Mouse (Mus musculus): ENCODE results near the gene Peak1. TPM values are rescaled to one million over a fixed set of nuclear protein-coding genes. Genes with fewer than 3 reads are reported as not detected.

The Peak1 gene
- polyA plus RNA-seq, 1 experiment, result 8.2 TPM

- peaks cover 5% of the 10 kb centered on the region; the same call in 1 of the 2 replicates for H3K4me1 ChIP-seq (ENCODE audit: control insufficient read depth, insufficient read depth, insufficient read length)
- WGBS, result 72% methylated on average over 7 of the region's 7 CpGs
- TF ChIP-seq CTCF (IDR thresholded peaks at IDR 0.05; ENCODE audit: extremely low read depth, insufficient read depth, insufficient read length, insufficient replicate concordance) (no peak), POLR2A (IDR thresholded peaks at IDR 0.05; ENCODE audit: low read depth, low read length) (no peak)
- peak overlapping the region; percentile 13; the same call in 1 of the 2 replicates for H3K27ac ChIP-seq (ENCODE audit: insufficient read depth, low read length)
- H3K36me3 ChIP-seq (ENCODE audit: control insufficient read depth, insufficient read depth, low read length), result no peaks in the 10 kb centered on the region; the same call in 1 of the 2 replicates
- H3K27me3 ChIP-seq (ENCODE audit: control insufficient read depth, insufficient read depth, low read length), result no peaks in the 10 kb centered on the region
- DNase-seq (ENCODE audit: low read depth in 1 of 2, low spot score in 2 of 2), result no peak
- H3K4me3 ChIP-seq (ENCODE audit: extremely low read depth, insufficient read depth, insufficient read length), result no peak overlapping the region
These were observed 151.6 kb downstream of the Peak1 start for GRCm38 (mm10) chr9:56266200-56266815.

- peaks cover 5% of the 10 kb centered on the region; the same call in 1 of the 2 replicates for H3K4me1 ChIP-seq (ENCODE audit: control insufficient read depth, insufficient read depth, insufficient read length)
- DNase-seq (ENCODE audit: low read depth in 1 of 2, low spot score in 2 of 2), result no peak
- H3K27ac ChIP-seq (ENCODE audit: insufficient read depth, low read length), result peak overlapping the region; percentile 13; the same call in 1 of the 2 replicates
- no peak for TF ChIP-seq CTCF (IDR thresholded peaks at IDR 0.05; ENCODE audit: extremely low read depth, insufficient read depth, insufficient read length, insufficient replicate concordance)
- TF ChIP-seq POLR2A (IDR thresholded peaks at IDR 0.05; ENCODE audit: low read depth, low read length), result no peak
- H3K36me3 ChIP-seq (ENCODE audit: control insufficient read depth, insufficient read depth, low read length), result no peaks in the 10 kb centered on the region; the same call in 1 of the 2 replicates
- H3K4me3 ChIP-seq (ENCODE audit: extremely low read depth, insufficient read depth, insufficient read length), result no peak overlapping the region
- H3K27me3 ChIP-seq (ENCODE audit: control insufficient read depth, insufficient read depth, low read length), result no peaks in the 10 kb centered on the region
- WGBS, result 72% methylated on average over 5 of the region's 5 CpGs
These were observed 152.2 kb downstream of the Peak1 start for GRCm38 (mm10) chr9:56265460-56266199.

GRCm38 (mm10) chr9:56265022-56265360 lies 152.9 kb downstream of the Peak1 start:
- Histone ChIP-seq H3K4me1 (ENCODE audit: control insufficient read depth, insufficient read depth, insufficient read length) (peaks cover 5% of the 10 kb centered on the region; the same call in 1 of the 2 replicates), H3K36me3 (ENCODE audit: control insufficient read depth, insufficient read depth, low read length) (no peaks in the 10 kb centered on the region; the same call in 1 of the 2 replicates), H3K27ac (ENCODE audit: insufficient read depth, low read length) (peak overlapping the region; percentile 36; the same call in 1 of the 2 replicates), H3K4me3 (ENCODE audit: extremely low read depth, insufficient read depth, insufficient read length) (no peak overlapping the region), H3K27me3 (ENCODE audit: control insufficient read depth, insufficient read depth, low read length) (no peaks in the 10 kb centered on the region)
- 43% methylated on average over 8 of the region's 8 CpGs for WGBS
- TF ChIP-seq CTCF (IDR thresholded peaks at IDR 0.05; ENCODE audit: extremely low read depth, insufficient read depth, insufficient read length, insufficient replicate concordance), result no peak
- no peak for TF ChIP-seq POLR2A (IDR thresholded peaks at IDR 0.05; ENCODE audit: low read depth, low read length)
- DNase-seq (ENCODE audit: low read depth in 1 of 2, low spot score in 2 of 2), result no peak

DNA sequence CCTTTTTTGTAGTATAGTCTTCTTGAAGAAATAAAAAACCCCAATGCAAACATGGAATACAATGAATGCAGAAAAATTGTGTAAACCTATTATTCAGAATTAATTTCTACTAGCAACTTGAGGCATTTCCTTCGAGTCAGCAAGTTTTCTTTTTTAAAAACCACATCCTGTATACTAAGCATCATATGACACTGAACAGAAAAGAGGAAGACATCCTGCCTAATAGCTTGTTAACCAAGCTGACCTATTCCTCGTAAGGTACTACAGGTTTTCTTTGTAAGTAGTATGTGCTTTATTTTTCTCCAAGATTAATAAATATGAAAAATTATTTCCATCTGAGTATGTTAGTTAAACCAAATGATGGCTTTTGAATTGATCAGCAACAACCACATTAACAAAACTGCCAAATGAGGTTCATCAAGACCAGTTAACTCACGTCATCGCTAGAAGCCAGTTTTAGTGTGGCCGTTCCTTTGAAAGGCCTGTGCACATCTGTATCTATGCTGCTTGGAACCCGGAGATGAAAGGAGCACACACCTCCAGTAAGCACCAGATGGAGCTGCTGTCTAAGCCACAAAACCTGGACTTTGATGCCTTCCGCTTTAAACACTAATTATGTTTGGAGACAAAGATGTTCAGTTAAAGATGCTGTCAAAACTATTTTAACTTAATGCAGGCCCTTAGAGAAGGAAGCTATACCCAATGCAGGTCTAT lies 153.4 kb downstream of the Peak1 start:
- no peak overlapping the region for H3K4me3 ChIP-seq (ENCODE audit: extremely low read depth, insufficient read depth, insufficient read length)
- TF ChIP-seq POLR2A (IDR thresholded peaks at IDR 0.05; ENCODE audit: low read depth, low read length), result no peak
- TF ChIP-seq CTCF (IDR thresholded peaks at IDR 0.05; ENCODE audit: extremely low read depth, insufficient read depth, insufficient read length, insufficient replicate concordance), result peak; percentile 50; the same call in 1 of the 2 replicates
- peak overlapping the region; percentile 36 for H3K27ac ChIP-seq (ENCODE audit: insufficient read depth, low read length)
- H3K4me1 ChIP-seq (ENCODE audit: control insufficient read depth, insufficient read depth, insufficient read length), result peaks cover 5% of the 10 kb centered on the region; the same call in 1 of the 2 replicates
- H3K27me3 ChIP-seq (ENCODE audit: control insufficient read depth, insufficient read depth, low read length), result no peaks in the 10 kb centered on the region
- WGBS, result 22% methylated on average over 7 of the region's 7 CpGs
- H3K36me3 ChIP-seq (ENCODE audit: control insufficient read depth, insufficient read depth, low read length), result peaks cover under 1% of the 10 kb centered on the region; the same call in 1 of the 2 replicates
- peak in 1 of 2 experiments; percentile 49 for DNase-seq (ENCODE audit: low read depth in 1 of 2, low spot score in 2 of 2)

DNA sequence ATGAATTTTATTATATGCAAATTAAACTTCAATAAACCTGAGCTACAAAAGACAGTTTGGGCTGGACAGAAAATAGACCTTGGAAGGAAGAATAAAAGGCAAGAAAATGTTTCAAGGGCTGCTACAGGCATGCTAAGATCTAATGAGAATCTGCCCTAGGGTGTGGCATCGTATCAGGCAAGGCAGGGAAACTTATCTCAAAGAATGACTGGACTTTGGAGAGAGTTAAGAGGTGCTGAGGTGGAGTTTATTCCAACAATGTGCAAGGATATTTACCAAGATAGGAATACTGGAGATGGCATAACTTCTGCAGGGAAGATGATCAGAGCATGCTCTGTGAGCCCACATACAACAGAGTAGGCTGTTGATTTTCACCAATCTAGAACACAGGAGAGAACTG lies 154.8 kb downstream of the Peak1 start:
- no peak overlapping the region for H3K27ac ChIP-seq (ENCODE audit: insufficient read depth, low read length)
- no peak for DNase-seq (ENCODE audit: low read depth in 1 of 2, low spot score in 2 of 2)
- TF ChIP-seq CTCF (IDR thresholded peaks at IDR 0.05; ENCODE audit: extremely low read depth, insufficient read depth, insufficient read length, insufficient replicate concordance) (no peak), POLR2A (IDR thresholded peaks at IDR 0.05; ENCODE audit: low read depth, low read length) (no peak)
- H3K4me1 ChIP-seq (ENCODE audit: control insufficient read depth, insufficient read depth, insufficient read length), result peaks cover 5% of the 10 kb centered on the region; the same call in 1 of the 2 replicates
- WGBS, result 79% methylated on average over 1 of the region's 1 CpGs
- H3K27me3 ChIP-seq (ENCODE audit: control insufficient read depth, insufficient read depth, low read length), result no peaks in the 10 kb centered on the region
- H3K36me3 ChIP-seq (ENCODE audit: control insufficient read depth, insufficient read depth, low read length), result peaks cover 3% of the 10 kb centered on the region; the same call in 1 of the 2 replicates
- H3K4me3 ChIP-seq (ENCODE audit: extremely low read depth, insufficient read depth, insufficient read length), result no peak overlapping the region

DNA sequence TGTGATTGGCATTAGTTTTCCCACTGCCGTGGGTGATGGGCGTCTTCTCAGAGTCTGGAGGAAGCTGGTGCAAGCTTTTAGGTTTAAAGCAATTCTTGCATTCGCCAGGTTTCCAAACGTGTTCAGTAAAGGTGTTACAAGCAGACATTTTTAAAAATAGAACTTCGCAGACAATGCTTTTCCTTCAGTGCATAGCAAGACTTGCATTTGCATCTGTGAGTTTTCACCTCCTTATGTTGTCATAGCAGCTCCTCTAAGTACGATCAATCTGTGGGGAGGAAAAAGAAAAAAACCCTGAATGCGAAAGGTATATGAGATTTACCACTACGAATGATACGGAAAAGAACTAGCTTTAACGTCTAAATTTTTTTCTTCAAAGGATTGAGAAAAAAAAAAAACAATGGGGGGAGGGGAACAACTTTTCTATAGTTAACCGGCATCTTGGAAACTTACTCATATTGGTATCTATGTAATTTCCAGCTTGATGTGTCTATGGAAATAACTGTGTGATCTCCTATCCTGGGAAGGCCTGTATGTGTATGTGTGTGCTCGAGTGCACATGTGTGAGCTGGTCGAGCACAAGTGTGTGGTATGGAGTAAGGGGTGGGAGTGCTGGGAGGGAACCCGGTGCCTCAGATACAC lies 157.3 kb downstream of the Peak1 start:
- no peaks in the 10 kb centered on the region for H3K27me3 ChIP-seq (ENCODE audit: control insufficient read depth, insufficient read depth, low read length)
- no peak overlapping the region for H3K4me3 ChIP-seq (ENCODE audit: extremely low read depth, insufficient read depth, insufficient read length)
- 83% methylated on average over 14 of the region's 14 CpGs for WGBS
- H3K27ac ChIP-seq (ENCODE audit: insufficient read depth, low read length), result no peak overlapping the region
- peaks cover 5% of the 10 kb centered on the region; the same call in 1 of the 2 replicates for H3K4me1 ChIP-seq (ENCODE audit: control insufficient read depth, insufficient read depth, insufficient read length)
- peak in 1 of 2 experiments; percentile 2 for DNase-seq (ENCODE audit: low read depth in 1 of 2, low spot score in 2 of 2)
- peaks cover 3% of the 10 kb centered on the region; the same call in 1 of the 2 replicates for H3K36me3 ChIP-seq (ENCODE audit: control insufficient read depth, insufficient read depth, low read length)
- no peak for TF ChIP-seq POLR2A (IDR thresholded peaks at IDR 0.05; ENCODE audit: low read depth, low read length)
- TF ChIP-seq CTCF (IDR thresholded peaks at IDR 0.05; ENCODE audit: extremely low read depth, insufficient read depth, insufficient read length, insufficient replicate concordance), result no peak
